Comparison of ENCODE assay signal across 1 mouse cellular context in the genomic region with DNA sequence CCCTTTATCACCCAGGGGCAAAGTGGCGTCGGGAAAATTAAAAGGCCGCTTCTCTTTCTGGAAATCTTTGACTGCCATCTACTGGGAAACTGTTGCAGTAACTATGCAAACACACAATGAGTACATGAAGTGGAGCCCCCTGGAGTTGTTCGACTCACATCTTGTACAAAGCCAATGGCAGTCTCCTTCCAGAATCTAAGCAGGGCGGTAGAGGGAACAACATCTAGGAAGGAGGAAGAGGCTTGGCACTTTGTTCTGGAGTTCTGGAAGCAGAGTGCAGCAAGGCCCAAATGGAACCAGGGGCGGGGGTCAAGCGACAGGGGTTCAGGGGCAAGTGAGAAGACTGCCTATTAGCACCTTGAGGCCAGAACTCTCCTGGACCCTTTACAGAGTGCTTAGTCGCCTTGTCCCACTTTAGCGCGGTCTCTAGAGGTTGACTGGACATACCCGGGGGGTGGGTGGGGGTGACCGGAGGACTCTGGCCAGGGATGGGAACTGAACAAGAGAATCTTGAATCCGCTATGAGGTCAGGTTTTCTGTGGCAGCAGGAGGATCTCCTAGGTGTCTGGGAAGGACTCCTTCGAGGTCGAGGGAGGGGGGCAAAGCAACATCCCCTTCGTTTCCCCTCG.
TF ChIP-seq lines count a peak whose summit lies in the region.

No protein-coding gene starts in this region.

TF ChIP-seq in MEL, 35 proteins besides CTCF, POLR2A, EP300 and RAD21:
- TF ChIP-seq TAL1 (IDR thresholded peaks at IDR 0.05; ENCODE audit: low read length): no peak
- no peak for TF ChIP-seq MYB (IDR thresholded peaks at IDR 0.05; ENCODE audit: low read depth, low read length)
- peak; percentile 46 for TF ChIP-seq MXI1 (IDR thresholded peaks at IDR 0.05; ENCODE audit: low read depth, low read length)
- peak; percentile 35; the same call in 1 of the 2 replicates for TF ChIP-seq GATA1 (IDR thresholded peaks at IDR 0.05; ENCODE audit: low read depth, low read length)
- 0 out of 2 replicates have a peak, but pooled peaks have one; percentile 5 for TF ChIP-seq TCF12 (IDR thresholded peaks at IDR 0.05; ENCODE audit: low read depth, low read length)
- no peak for TF ChIP-seq NRF1 (IDR thresholded peaks at IDR 0.05; ENCODE audit: insufficient read depth, low read depth, low read length, poor library complexity, severe bottlenecking)
- TF ChIP-seq E2F4 (IDR thresholded peaks at IDR 0.05; ENCODE audit: borderline replicate concordance, low read depth, low read length): no peak
- no peak; the same call in 1 of the 2 replicates for TF ChIP-seq RCOR1 (IDR thresholded peaks at IDR 0.05; ENCODE audit: low read depth, low read length)
- TF ChIP-seq TBP (IDR thresholded peaks at IDR 0.05; ENCODE audit: low read depth, low read length): 0 out of 2 replicates have a peak, but pooled peaks have one; percentile 46
- TF ChIP-seq USF1 (IDR thresholded peaks at IDR 0.05; ENCODE audit: low read depth, low read length): no peak
- no peak for TF ChIP-seq JUND (IDR thresholded peaks at IDR 0.05; ENCODE audit: low read depth, low read length)
- TF ChIP-seq ELF1 (IDR thresholded peaks at IDR 0.05; ENCODE audit: low read depth, low read length): peak; percentile 22; the same call in 1 of the 2 replicates
- no peak for TF ChIP-seq POLR2AphosphoS2 (IDR thresholded peaks at IDR 0.05; ENCODE audit: low read length)
- peak; percentile 81 for TF ChIP-seq SIN3A (IDR thresholded peaks at IDR 0.05; ENCODE audit: low read length)
- TF ChIP-seq HCFC1 (IDR thresholded peaks at IDR 0.05; ENCODE audit: low read depth, low read length): peak; percentile 54; the same call in 1 of the 2 replicates
- 0 out of 2 replicates have a peak, but pooled peaks have one; percentile 55 for TF ChIP-seq MAZ (IDR thresholded peaks at IDR 0.05; ENCODE audit: low read depth, low read length)
- TF ChIP-seq GABPA (IDR thresholded peaks at IDR 0.05; ENCODE audit: low read depth, low read length): no peak
- no peak for TF ChIP-seq MEF2A (IDR thresholded peaks at IDR 0.05; ENCODE audit: extremely low read depth, insufficient replicate concordance, low read depth, low read length, poor library complexity, severe bottlenecking)
- TF ChIP-seq NELFE (IDR thresholded peaks at IDR 0.05; ENCODE audit: low read depth, low read length): 0 out of 2 replicates have a peak, but pooled peaks have one; percentile 12
- peak; percentile 59 for TF ChIP-seq ZC3H11A (IDR thresholded peaks at IDR 0.05; ENCODE audit: low read depth, low read length)
- TF ChIP-seq CHD1 (IDR thresholded peaks at IDR 0.05; ENCODE audit: low read depth, low read length): no peak
- no peak for TF ChIP-seq KAT2A (conservative IDR thresholded peaks at IDR 0.05; ENCODE audit: low read depth, low read length)
- TF ChIP-seq UBTF (IDR thresholded peaks at IDR 0.05; ENCODE audit: borderline replicate concordance, insufficient read depth, low read depth, low read length): no peak
- no peak for TF ChIP-seq BHLHE40 (IDR thresholded peaks at IDR 0.05; ENCODE audit: borderline replicate concordance, low read depth, low read length)
- 0 out of 2 replicates have a peak, but pooled peaks have one; percentile 36 for TF ChIP-seq MYC (IDR thresholded peaks at IDR 0.05; ENCODE audit: low read depth, low read length)
- TF ChIP-seq MAX (IDR thresholded peaks at IDR 0.05; ENCODE audit: low read length): peak; percentile 54; the same call in 1 of the 2 replicates
- 0 out of 2 replicates have a peak, but pooled peaks have one; percentile 33 for TF ChIP-seq ETS1 (IDR thresholded peaks at IDR 0.05; ENCODE audit: low read depth, low read length)
- TF ChIP-seq USF2 (IDR thresholded peaks at IDR 0.05; ENCODE audit: borderline replicate concordance in 1 of 2, insufficient read depth in 1 of 2, low read depth in 1 of 2, low read length in 2 of 2): no peak
- no peak for TF ChIP-seq POLR2AphosphoS5 (IDR thresholded peaks at IDR 0.05; ENCODE audit: borderline replicate concordance, low read depth, low read length)
- peak; percentile 71 for TF ChIP-seq SMC3 (IDR thresholded peaks at IDR 0.05; ENCODE audit: low read depth, low read length)
- no peak for TF ChIP-seq ZNF384 (IDR thresholded peaks at IDR 0.05; ENCODE audit: low read depth, low read length)
- no peak for TF ChIP-seq CHD2 (IDR thresholded peaks at IDR 0.05; ENCODE audit: low read length)
- TF ChIP-seq ZMIZ1 (IDR thresholded peaks at IDR 0.05; ENCODE audit: low read depth, low read length): no peak
- TF ChIP-seq MAFK (IDR thresholded peaks at IDR 0.05; ENCODE audit: borderline replicate concordance, low read depth, low read length): no peak
- TF ChIP-seq ZKSCAN1 (IDR thresholded peaks at IDR 0.05; ENCODE audit: low read depth, low read length): no peak; the same call in 1 of the 2 replicates
